Mouse (Mus musculus) B cell, adult (primary cell): ENCODE data around the gene Slc25a28. TPM values are rescaled to one million over a fixed set of nuclear protein-coding genes. Genes with fewer than 3 reads are reported as not detected.

ENCODE experiments used
- total RNA-seq: library from RNA; stranded (reverse); gene quantifications from 4 replicates; pipeline ENCODE4 v1.2.4, GENCODE M21; 2023; ENCODE audit not compliant: inconsistent age

Slc25a28 gene
- total RNA-seq: 64.4 to 80.6 TPM (median 75.8 TPM) in 4 replicates

DNA sequence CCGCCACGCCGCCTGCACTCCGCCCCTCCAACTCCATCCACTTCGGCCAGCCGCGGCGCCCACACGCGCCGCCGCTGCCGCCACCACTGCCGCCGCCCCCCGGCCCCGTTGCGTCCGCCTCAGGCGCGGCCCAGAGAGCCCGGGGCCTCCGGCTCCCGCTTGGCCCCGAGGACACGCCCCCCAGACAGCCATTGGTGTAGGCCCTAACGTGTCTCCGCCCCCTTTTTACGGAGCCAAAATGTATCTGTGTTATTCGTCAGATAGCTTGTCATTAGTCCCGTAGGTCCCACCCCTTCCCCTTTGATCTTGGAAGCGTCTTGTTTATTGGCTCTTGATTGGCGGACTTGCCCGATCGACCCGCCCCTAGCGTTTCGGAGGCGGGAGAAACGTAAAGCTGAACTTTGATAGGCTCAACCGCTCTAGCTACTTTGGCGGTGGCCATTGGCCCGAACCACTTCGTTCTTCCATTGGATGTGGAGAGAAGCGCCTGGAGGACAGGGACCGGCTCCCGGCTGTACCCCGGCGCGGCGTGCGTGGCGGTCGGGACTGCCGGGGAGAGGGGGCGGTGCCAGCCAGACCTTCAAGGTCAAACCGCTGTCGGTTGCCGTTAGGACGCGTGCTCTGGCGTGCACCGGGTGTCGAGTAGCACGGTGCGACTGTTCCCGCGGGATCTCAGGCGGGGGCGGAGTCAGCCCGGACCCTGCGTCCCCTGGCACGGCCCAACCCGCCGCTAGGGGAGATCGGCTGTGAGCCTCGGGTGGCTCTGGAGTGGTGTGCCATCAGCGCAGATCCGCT lies at the start of gene Slc25a28:
TSS of gene Slc25a28 (minus strand) at position 152 of the 795 bp plus-strand sequence.

DNA sequence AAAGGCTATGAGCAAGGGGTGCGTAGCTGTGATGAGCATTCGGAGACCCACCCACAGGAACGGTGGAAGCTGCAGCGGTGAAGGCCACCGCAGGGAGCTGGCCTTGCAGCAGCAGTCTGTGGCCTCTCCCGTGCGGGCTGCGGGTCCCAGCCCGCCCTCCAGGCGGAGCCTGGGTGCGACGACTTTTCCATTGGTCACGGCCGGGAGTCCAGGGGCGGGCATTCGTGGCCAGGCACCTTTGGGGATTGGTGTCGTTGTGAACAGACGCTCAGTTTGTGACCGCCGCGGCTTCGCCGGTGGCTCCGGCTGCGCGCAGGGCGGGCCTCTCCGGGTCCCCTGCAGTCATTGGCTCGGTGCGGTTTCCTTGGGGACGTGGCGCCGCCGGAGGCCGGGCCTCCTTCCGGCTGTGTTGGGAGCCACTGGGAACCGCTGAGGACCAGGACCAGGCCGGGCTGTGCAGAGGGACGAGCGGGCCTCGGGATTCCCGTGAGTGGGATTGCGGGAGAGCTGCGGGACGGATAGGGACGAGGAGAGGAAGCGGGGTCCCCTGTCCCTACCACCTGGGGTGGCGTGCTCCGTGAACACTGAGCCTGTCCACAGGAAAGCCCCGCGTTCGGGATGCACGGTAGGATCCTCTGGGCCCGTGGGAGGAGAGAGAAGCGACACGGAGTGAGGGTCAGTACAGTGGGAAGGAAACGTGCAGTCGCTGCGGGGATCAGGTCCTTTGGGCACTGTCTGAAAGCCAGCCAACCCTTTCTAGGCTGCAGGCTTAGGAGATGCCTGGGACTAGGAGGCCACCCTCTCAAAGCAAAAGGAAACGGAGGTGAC lies 15.0 kb upstream of the Slc25a28 start, which contains the start of gene Entpd7:
TSS of gene Entpd7 (plus strand) at position 254 of the 828 bp plus-strand sequence.

Other genes with a start within 250 kb of the Slc25a28 start
- not detected in 4 replicates for gene Cnnm1, start 234.4 kb downstream of the Slc25a28 start, total RNA-seq
- gene Got1, start 150.3 kb downstream of the Slc25a28 start, total RNA-seq: 85.2 to 92.4 TPM (median 86.7 TPM) in 4 replicates
- not detected in 4 replicates for gene Nkx2-3, start 62.6 kb downstream of the Slc25a28 start, total RNA-seq
- gene Entpd7, start 14.8 kb upstream of the Slc25a28 start, total RNA-seq: 19.7 to 23.8 TPM (median 20.6 TPM) in 4 replicates
- gene Cutc, start 78.1 kb upstream of the Slc25a28 start, total RNA-seq: 15.8 to 17.9 TPM (median 16.6 TPM) in 4 replicates
- gene Cox15, start 78.1 kb upstream of the Slc25a28 start, total RNA-seq: 11.7 to 19.1 TPM (median 16.8 TPM) in 4 replicates
- gene Abcc2, start 107.3 kb upstream of the Slc25a28 start, total RNA-seq: not detected in 4 replicates